Mouse (Mus musculus): Measurements from ENCODE around the gene Ugt2a1. TPM values are rescaled to one million over a fixed set of nuclear protein-coding genes. Genes with fewer than 3 reads are reported as not detected.

The Ugt2a1 gene
- not detected for polyA plus RNA-seq (2014; fragmentation: Illumina TruSeq; extraction: RNeasy Lipid Tissue Mini Kit (QIAGEN cat#74804); ENCODE audit: low replicate concordance)

DNA sequence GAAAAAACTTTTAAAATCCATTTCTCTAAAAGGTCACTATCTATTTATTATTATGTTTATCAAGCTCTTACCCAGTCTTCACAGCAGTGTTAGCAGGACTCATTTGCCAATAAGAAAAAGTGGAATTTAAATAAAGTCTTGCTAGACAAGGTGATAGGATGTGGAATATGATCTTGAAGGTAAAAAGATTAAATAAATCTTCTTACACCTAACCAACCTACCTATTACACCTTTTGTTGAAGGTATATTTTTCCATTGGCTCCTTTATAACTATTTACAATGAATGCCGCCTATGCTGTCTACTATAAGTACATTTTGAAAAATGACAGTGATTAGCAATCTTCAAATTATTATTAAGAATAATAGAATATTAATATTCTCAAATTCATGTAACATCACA lies at the start of gene Ugt2a1:
TSS of gene Ugt2a1 (minus strand) at position 101 of the 400 bp plus-strand sequence.

DNA sequence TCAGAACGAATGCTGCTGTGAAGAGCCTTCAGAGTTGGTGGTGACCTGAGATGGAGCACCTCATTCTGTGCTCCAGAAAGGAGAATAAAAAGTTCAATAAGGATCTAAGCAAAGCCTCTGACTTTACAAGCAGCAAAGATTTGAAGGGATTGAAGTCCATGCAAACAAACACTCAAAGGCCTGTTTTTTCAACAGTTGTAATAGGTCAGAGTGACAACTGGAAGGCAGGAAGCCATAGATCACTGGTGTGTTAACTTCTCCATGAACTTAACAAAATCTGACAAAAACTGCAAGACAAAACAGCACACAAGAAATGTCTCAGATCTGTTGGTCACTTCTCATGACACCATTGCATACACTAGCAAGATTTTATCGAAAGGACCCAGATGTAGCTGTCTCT lies 47.4 kb upstream of the Ugt2a1 start, which contains the start of gene Sult1b1:
TSS of gene Sult1b1 (minus strand) at position 85 of the 400 bp plus-strand sequence.

DNA sequence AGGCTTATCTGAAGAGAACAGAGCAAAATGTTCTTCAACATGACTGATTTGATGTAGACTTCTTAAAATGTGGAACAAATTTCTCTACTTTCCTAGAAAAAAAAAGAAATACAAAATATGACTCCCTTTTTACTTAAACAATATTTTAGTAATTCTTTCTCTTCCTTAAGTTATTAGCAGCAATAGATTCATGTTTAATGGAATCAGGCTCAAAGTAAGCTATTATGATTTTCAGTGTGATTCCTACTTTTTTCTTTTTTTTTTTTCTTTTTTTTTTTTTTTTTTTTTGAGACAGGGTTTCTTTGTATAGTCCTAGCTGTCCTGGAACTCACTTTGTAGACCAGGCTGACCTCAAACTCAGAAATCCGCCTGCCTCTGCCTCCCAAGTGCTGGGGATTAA lies 4.0 kb downstream of the Ugt2a1 start, which contains the start of gene Gm43638:
TSS of gene Gm43638 (minus strand) at position 101 of the 400 bp plus-strand sequence.

DNA sequence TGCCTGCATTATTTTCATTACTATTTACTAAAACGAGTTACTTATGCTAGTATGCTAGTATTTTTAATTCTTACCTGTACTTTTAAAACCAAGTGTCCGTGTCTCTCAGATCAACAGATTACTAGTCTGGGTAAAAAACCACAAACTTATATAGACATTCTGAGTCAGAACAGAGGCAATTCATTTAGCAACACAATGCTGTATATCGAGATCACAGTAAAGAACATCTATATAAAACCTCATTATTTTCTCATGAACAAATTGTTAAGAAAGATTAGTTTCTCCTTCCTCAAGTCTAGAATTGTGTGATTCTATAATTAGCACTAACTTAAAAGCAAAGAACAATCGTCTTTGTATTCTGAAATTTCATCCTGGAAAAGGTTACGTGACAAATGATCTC lies 8.5 kb downstream of the Ugt2a1 start, which contains the start of gene Ugt2a2:
TSS of gene Ugt2a2 (minus strand) at position 101 of the 400 bp plus-strand sequence.

GRCm38 (mm10) chr5:87424041-87424440 lies 66.6 kb downstream of the Ugt2a1 start, which contains the start of gene Ugt2b38:
Gene Ugt2b38 (minus strand): TSS chr5:87424203.

Other genes with a start within 250 kb of the Ugt2a1 start
- gene Ugt2b37, start 236.1 kb downstream of the Ugt2a1 start, polyA plus RNA-seq (2014; fragmentation: Illumina TruSeq; extraction: RNeasy Lipid Tissue Mini Kit (QIAGEN cat#74804); ENCODE audit: low replicate concordance) = not detected
- gene Ugt2a3, start 153.7 kb downstream of the Ugt2a1 start, polyA plus RNA-seq (2014; fragmentation: Illumina TruSeq; extraction: RNeasy Lipid Tissue Mini Kit (QIAGEN cat#74804); ENCODE audit: low replicate concordance) = 410 TPM
- 5.5 TPM for gene Ugt2b38, start 66.7 kb downstream of the Ugt2a1 start, polyA plus RNA-seq (2014; fragmentation: Illumina TruSeq; extraction: RNeasy Lipid Tissue Mini Kit (QIAGEN cat#74804); ENCODE audit: low replicate concordance)
- not detected for gene Ugt2a2, start 8.6 kb downstream of the Ugt2a1 start, polyA plus RNA-seq (2014; fragmentation: Illumina TruSeq; extraction: RNeasy Lipid Tissue Mini Kit (QIAGEN cat#74804); ENCODE audit: low replicate concordance)
- not detected for gene Gm43638, start 4.1 kb downstream of the Ugt2a1 start, polyA plus RNA-seq (2014; fragmentation: Illumina TruSeq; extraction: RNeasy Lipid Tissue Mini Kit (QIAGEN cat#74804); ENCODE audit: low replicate concordance)
- gene Sult1b1, start 47.3 kb upstream of the Ugt2a1 start, polyA plus RNA-seq (2014; fragmentation: Illumina TruSeq; extraction: RNeasy Lipid Tissue Mini Kit (QIAGEN cat#74804); ENCODE audit: low replicate concordance) = 4,340 TPM
- 2,250 TPM for gene Sult1d1, start 78.2 kb upstream of the Ugt2a1 start, polyA plus RNA-seq (2014; fragmentation: Illumina TruSeq; extraction: RNeasy Lipid Tissue Mini Kit (QIAGEN cat#74804); ENCODE audit: low replicate concordance)
- gene Sult1e1, start 100.7 kb upstream of the Ugt2a1 start, polyA plus RNA-seq (2014; fragmentation: Illumina TruSeq; extraction: RNeasy Lipid Tissue Mini Kit (QIAGEN cat#74804); ENCODE audit: low replicate concordance) = not detected
- gene Csn1s1, start 175.3 kb upstream of the Ugt2a1 start, polyA plus RNA-seq (2014; fragmentation: Illumina TruSeq; extraction: RNeasy Lipid Tissue Mini Kit (QIAGEN cat#74804); ENCODE audit: low replicate concordance) = not detected
- gene Csn2, start 208.8 kb upstream of the Ugt2a1 start, polyA plus RNA-seq (2014; fragmentation: Illumina TruSeq; extraction: RNeasy Lipid Tissue Mini Kit (QIAGEN cat#74804); ENCODE audit: low replicate concordance) = not detected

All from small intestine, adult 10 weeks (tissue).